Mouse (Mus musculus) WW6 (cell line): ENCODE data around the gene Ddias.
"Not testable (repeated sequence)": the region's sequence is repeated elsewhere in the genome, so short reads cannot be mapped to it uniquely, and the experiment has no call there.

Source experiments
- DNase-seq: peaks from one replicate; pipeline ENCODE4 v3.0.0-alpha.2; 2013; ENCODE audit warnings: low read depth, low spot score

The Ddias gene

DNA sequence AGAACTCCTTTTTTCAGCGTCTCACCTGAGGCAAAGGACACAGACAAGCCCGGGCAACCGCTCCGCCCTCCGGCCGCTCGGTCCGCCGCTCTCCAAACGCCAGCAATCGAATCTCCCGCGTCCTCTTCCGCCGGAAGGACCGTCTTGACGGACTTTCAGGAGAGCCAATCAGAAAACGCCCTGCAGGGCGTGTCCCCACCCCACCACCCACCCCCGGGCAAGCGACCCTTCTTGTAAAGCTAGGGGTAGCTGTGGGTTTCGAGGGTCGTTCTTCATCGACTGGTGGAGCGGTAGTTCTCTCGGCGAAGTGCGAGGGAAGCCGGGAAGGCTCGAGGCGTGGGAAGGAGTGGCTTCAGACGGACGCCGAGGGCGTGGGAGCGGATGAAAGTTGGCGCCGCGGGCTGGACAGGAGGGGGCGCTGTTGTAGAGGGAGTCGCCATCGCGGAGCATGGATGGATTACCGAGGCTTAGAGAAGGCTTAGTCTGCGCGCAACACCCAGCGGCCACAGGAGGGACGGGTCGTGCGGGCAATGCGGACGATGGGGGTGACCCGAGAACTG, at the start of gene Ddias, which contains the start of gene Prcp:
Gene Ddias (minus strand): TSS at position 132 of the 560 bp plus-strand sequence.
Gene Prcp (plus strand): TSS at position 355 of the 560 bp plus-strand sequence.
- DNase-seq = peak; percentile 77

DNA sequence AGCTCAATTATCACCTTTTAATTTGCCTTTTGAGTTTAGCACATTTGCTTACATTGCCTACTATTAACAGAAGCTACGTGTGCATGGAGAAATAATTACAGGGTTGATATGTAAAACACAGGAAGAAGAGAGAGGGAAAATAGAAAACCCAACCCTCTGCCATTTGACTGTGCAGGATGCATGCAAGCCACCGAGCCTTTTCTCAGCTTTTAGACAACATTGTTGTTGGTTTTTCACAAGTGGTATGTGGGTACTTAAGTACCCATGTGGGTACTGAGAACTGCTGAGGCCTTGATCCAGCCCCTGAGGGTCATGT, 46.8 kb upstream of the Ddias start:
- no peak for DNase-seq

GRCm38 (mm10) chr7:92920172-92920856, 46.3 kb upstream of the Ddias start:
- DNase-seq = no peak

DNA sequence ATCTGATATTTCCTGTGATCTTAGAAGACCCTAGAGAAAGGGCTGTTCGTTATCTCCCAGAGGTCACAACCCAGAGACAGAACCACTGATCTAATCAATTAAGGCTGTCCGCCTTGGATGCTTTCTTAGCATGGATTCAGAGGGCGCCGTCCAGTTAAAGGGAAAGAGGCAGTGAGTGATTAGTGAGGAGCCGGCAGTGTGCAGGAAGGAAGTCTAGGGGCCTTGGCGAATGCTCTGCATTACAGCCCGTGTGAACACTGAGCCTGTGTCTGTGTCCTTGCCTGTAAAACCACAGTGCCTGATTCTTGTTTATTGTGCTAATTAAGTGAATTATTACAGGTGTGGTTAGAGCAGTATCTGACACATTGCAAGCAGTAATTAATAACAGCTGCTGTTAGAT, 30.2 kb upstream of the Ddias start:
- DNase-seq = not testable (repeated sequence)

GRCm38 (mm10) chr7:92903360-92904038, 29.5 kb upstream of the Ddias start:
- no peak for DNase-seq

DNA sequence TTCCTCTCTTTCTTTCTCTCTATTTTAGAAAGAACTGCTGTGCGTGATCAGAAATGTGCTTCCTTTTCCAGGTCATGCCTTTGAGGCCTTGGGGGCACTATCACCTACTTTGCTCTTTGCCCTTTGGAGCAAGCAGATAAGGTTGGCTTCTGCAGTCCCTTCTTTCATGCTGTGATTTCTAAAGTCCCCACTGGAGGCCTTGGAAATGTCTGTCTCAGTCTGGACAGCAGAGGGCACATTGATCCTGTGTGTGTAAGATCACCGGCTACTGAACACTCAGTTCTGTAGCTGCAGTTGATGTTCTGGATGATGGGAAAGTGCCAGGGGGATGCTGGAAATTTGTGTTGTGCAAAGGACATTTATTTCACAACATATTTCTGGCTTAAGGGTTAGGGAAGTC, 23.0 kb upstream of the Ddias start:
- no peak for DNase-seq

DNA sequence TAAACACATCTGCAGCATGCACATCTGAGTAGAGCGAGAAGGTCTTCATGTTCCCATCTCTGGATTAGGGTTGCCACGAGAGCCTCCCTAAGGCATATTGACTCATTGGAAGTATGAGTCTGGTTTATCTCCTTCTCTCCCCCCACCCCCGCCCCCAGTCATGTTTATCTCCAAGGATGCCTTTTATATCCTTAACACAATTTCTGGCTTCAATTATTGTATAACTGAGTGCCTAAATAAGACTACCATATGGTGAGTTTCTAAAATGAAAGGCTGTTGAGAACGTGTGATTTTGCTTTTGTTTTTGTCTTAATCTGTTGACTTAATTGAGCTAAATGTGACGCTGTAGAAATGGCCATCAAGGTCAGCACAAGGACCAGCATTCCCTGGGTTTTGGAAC, 22.0 kb upstream of the Ddias start:
- no peak for DNase-seq

GRCm38 (mm10) chr7:92893478-92893877, 19.4 kb upstream of the Ddias start:
- DNase-seq = no peak

GRCm38 (mm10) chr7:92890618-92891230, 16.7 kb upstream of the Ddias start:
- DNase-seq = no peak

GRCm38 (mm10) chr7:92890211-92890610, 16.2 kb upstream of the Ddias start:
- no peak for DNase-seq

DNA sequence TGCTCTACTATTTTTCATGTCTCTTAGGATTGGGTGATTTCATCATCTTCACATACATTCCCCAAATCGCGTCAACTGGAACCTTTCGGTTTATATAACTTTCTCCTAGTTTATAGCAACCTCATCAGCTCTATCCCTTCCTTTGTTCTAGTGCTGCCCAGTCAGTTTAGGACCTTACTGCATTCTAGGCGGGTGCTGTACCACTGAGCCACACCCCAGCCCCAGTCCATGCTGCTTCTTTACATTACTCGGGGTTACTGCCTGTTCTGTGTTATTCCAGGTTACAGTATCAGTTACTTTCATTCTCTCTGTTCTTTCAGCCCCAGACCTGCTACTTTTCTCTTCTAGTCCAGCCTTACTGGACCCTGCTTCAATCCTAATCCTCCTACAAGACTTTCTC, 13.2 kb upstream of the Ddias start:
- no peak for DNase-seq

GRCm38 (mm10) chr7:92886801-92887200, 12.8 kb upstream of the Ddias start:
- no peak for DNase-seq

DNA sequence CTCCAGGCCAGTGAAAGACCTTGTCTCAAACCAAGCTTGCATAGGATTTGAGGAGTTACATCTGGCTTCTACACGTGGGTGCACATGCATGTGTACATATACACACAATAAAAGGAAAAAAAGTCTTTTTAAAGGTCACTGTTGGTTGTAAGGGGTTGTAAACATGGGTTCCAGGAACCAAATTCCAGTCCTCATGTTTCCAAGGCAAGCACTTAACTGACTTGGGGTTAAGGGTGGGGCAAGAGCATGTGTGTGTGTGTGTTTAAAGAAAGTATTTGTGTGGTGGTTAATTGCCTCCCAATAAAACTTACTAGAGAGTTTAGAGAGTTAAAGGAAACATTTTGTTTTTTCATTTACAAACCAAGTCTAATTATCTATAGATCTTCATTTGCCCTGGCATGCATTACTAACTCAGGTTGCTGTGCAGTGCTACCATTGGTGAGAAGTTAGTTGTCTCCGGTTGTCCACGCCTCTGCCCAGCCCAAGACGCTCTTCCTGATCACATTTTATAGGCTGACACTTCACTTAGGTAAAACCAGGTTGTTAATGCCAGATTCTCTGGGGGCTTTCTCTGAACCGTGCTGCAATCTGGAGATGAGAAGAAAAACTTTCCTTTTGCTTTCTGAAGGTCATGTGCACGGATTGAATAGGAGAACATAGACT, 11.1 kb upstream of the Ddias start:
- DNase-seq = no peak

GRCm38 (mm10) chr7:92883850-92884716, 10.0 kb upstream of the Ddias start:
- no peak for DNase-seq

GRCm38 (mm10) chr7:92878575-92879285, 4.7 kb upstream of the Ddias start:
- DNase-seq = no peak

GRCm38 (mm10) chr7:92876538-92876937, 2.5 kb upstream of the Ddias start:
- DNase-seq = no peak

DNA sequence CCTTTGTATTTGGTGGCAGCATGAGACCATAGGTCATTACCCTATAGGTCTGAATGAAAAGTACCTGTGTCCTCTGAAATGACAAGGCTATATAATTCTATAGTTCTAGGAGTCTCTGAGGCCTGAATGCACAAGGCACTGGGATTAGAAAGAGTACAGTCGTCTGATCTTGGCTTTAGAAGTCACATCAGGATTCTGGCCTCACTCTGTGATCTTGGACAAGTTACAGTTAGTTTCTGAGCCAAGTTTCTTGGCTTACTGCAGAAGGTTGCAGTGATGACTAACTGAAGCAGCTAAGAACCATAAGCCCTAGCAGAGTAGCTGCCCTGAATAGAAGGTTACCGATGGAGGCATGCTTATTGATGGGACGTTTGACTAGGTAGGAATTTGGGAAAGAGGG, 2.0 kb upstream of the Ddias start:
- no peak for DNase-seq

DNA sequence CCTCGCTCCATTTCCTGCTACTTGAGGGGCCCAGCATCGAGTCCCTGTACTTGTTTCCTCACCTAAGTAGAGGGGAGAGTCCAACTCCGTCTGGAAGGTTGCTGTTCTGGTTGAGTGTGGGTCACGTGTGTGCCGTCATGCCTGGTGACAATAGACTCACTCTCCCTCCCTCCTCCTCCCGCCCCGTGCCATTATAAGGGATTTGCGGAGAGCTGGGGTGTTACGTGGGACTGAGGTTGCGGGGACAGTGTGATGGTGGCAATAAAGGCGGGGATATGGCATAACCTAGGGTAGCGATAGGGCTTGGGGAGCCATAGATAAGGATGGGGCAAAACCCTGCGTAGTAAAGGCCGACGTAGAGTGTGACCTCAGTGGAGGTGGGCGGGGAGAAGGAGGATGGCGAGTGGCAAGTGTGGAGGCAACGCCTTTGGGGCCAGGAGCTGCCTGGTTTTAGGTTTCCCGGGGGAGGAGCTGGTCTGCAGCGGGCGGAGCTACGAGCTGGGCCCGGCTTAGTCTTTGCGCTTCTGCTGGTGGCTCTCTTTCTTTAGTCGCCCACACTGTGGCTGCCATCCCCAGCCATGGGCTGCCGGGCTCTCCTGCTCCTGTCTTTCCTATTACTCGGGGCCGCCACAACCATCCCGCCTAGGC, 838 bp upstream of the Ddias start:
- DNase-seq = peak; percentile 86

GRCm38 (mm10) chr7:92871596-92871995, 2.5 kb downstream of the Ddias start:
- no peak for DNase-seq

- no peak for DNase-seq
Observed at GRCm38 (mm10) chr7:92870161-92870560, 3.9 kb downstream of the Ddias start.
